Mouse (Mus musculus) NIH3T3 (cell line): ENCODE results near the gene Lnpk.

Experiments used
- DNase-seq: peaks from one replicate; pipeline ENCODE4 v3.0.0-alpha.2; 2012; ENCODE audit warnings: low read depth

The Lnpk gene

DNA sequence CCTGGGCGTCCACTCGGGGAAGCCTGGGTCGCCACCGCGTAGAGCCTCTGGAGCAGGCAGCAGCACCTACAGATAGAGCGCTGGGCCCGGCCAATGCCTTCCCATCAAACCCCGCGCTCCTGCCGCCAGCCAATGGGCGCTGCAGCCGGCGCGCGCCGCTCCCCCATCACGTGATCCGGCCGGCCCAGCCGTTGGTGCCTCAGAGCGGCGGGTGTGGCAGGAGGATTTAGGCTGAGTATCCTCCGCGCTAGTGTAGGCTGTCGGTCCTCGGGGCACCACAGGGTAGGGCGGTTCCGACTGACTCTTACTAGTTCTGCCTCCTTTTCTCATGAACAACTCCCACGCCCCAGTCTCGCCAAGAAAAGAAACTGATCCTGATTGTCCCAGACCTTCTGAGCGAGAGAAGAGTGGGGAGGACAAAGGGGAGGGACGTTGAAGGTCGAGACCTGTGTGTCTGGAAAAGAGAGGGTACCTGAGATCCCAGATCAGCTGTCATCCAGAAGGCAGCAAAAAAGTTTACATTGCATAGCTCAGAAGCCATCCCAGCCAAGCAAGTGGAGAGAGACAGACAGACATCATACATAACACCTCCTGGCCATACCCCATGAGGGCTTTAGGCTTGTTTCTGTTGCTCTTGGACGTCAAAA lies at the start of gene Lnpk:
Gene Lnpk (minus strand): TSS at position 593 of the 647 bp plus-strand sequence.
- DNase-seq: peak; percentile 95

- no peak for DNase-seq
Measured at GRCm38 (mm10) chr2:74620368-74620767, 41.1 kb upstream of the Lnpk start.

GRCm38 (mm10) chr2:74619676-74620246 lies 40.5 kb upstream of the Lnpk start:
- no peak for DNase-seq

DNA sequence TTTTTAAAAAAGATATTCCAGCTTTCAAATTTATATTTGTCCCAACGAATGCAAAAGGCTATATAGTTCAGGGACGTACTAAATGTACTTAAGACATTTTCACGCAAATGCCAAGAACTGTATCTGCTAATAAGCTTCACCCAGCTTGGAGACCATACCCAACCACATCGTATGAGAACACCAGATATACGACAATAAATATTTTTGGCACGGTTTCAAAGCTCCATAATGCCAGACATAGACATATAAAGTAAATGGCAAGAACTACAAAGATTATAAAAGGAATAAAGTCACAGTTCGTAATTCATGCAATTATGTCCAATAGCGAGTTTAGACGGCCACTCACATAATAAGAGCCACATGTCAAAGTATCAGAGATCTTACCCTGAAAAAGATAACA lies 38.5 kb upstream of the Lnpk start:
- DNase-seq: no peak

- DNase-seq: no peak
Measured at GRCm38 (mm10) chr2:74611406-74611805, 32.2 kb upstream of the Lnpk start.

DNA sequence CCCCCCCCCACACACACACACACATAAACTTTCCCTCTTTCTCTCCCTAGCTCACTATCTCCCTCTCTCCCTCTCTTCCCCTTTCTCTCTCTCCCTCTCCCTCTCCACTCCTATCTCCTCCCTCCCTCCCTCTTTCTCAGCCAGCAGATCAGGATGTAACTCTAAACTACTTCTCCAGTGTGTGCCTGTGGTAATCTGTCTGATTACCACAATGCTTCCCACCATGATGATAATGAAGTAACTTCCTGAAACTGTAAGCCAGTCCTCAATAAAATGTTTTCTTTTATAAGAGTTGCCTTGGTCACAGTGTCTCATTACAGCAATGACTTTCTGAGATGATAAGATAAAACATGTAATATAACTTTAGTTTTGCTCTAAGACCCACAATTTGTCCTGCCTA lies 30.1 kb upstream of the Lnpk start:
- DNase-seq: no peak

GRCm38 (mm10) chr2:74606087-74606760 lies 27.0 kb upstream of the Lnpk start:
- DNase-seq: no peak

DNA sequence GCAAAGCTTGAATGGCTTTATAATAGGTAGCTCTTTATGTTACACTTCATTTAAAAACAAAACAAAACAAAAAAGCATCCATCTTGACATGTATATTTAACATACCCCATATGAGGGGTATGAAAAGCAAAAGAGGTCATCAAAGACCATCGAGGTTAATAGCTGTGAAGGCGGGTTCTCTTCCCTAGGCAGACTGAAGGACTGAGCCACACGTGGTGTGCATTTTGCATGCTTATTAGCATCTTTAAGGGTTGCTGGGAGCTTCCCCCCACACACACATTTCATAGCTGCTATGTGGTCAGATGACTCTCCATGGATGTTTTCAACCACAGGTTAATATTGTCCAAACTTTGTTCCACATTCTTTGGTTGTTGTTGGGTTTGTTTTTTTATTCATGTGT lies 24.8 kb upstream of the Lnpk start:
- DNase-seq: no peak

DNA sequence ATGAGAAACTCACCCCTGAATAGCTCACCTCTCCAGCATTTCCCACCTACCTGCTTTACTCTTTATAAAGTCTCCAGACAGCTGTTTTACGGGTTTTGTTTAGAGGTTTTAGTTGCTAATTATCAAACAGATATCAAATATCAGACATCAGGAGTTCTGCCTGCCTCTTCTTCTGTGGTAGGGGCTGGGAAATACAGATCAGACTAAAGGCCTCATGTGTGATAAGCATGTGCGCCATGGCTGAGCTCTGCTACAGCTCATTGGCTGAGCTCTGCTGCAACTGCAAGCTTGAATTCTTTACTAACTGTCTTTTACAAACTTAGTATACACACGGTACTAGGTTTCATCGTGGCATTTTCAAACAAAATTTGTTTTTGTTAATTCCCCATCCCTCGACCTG lies 23.2 kb upstream of the Lnpk start:
- DNase-seq: no peak

- DNase-seq: no peak
Measured at GRCm38 (mm10) chr2:74597169-74597568, 17.9 kb upstream of the Lnpk start.

GRCm38 (mm10) chr2:74596094-74596493 lies 16.9 kb upstream of the Lnpk start:
- no peak for DNase-seq

GRCm38 (mm10) chr2:74578146-74578842 lies 941 bp downstream of the Lnpk start:
- DNase-seq: peak; percentile 34

DNA sequence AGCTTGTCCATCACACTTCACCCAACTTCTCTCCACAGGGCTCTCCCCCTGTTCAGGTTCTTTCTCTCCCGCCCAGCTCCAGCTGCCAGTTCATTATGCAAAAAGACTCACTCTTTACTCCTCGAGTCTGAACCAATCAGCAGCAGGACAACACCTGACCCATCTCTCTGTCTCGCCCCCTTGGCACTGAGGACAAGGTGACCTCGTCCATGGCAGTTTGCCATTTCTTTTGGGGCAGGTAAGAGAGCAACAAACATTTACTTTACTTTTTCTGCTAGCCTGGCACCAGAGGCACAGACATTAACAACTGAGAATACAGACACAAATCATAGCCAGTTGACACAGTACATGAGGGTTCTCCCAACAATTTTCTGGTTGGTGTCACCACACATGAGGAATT lies 8.8 kb downstream of the Lnpk start:
- DNase-seq: no peak

DNA sequence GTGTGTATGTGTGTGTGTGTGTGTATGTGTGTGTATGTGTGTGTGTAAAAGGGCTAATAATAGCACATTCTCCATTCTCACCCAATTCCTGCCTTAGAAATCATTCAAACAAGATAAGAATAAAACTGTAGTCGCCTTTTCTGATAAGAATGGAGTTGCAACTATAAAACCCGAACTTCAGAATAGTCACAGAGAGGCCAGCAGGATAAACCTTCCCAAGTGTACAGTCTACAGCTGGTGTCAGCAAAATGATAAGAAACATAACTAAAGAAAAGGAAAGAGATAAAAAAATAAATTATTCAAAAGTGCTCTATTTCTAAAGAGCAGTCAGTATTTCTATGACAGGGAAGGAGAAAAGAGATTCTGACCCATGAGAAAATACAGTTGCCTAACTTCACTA lies 19.4 kb downstream of the Lnpk start:
- no peak for DNase-seq

- no peak for DNase-seq
Measured at GRCm38 (mm10) chr2:74559092-74559491, 20.1 kb downstream of the Lnpk start.

- no peak for DNase-seq
Measured at GRCm38 (mm10) chr2:74557451-74557850, 21.8 kb downstream of the Lnpk start.

- DNase-seq: no peak
Measured at GRCm38 (mm10) chr2:74551929-74552328, 27.3 kb downstream of the Lnpk start.

DNA sequence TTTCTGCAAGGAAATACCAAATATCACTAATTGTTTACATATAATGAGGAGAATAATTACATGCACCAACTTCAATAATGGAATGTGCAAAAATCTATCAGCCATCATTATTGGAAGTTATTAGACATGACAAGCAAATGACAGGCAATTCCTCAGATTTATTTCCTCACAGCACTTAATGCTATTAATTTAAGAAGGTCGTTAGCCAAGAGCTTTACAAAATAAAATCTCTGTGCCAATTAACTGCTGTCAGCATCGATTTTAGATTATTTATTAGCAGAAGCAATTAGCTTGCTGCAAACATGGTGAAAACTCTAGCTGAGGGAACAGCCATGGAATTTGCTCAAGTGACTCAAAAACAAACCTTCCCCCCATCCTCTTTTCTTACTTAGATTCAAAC lies 30.9 kb downstream of the Lnpk start:
- DNase-seq: no peak

GRCm38 (mm10) chr2:74508302-74508701 lies 70.9 kb downstream of the Lnpk start:
- peak; percentile 86 for DNase-seq

GRCm38 (mm10) chr2:74506439-74506838 lies 72.8 kb downstream of the Lnpk start:
- peak; percentile 22 for DNase-seq

DNA sequence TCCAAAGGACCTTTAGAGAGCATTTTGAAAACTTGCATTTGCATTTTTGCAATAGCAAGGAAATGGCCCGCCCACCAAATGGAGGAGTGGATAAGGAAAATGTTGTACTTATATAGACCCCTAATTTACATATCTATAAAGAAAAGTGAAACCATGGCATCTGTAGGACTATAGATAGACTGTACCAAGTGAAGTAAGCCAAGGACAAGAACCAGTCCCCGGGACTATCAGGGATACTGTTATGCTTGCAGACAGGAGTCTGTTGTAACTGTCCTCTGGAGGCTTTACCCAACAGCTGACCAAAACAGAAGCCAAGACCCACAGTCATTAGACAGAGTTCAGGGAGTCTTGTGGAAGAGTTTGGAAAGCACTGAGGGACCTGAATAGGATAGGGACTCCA lies 78.9 kb downstream of the Lnpk start:
- no peak for DNase-seq

GRCm38 (mm10) chr2:74497851-74498250 lies 81.4 kb downstream of the Lnpk start:
- DNase-seq: no peak

GRCm38 (mm10) chr2:74491426-74491825 lies 87.8 kb downstream of the Lnpk start:
- no peak for DNase-seq
